Mouse (Mus musculus) retina, embryonic 14.5 days (tissue): Measurements from ENCODE around the gene Rtn3.

Experiments used
- DNase-seq: peaks from one replicate; pipeline ENCODE4 v3.0.0-alpha.2; 2015; ENCODE audit warnings: low spot score

The Rtn3 gene

DNA sequence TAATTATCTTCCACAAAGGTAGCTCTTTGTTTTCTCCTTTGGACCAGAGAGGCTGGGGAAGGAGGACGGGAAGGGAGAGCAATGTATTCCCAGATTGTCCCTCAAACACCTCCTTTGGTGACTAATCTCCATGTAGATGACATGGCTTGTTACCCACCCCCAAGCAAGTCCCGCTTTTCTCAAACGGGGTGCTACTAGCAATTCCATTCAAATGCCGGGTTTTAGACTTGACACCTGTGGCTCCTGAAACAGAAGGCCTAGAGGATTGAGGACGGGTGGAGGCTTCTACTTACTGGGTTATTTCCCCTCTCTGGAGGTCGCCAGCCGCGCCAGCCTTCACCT, 101.2 kb downstream of the Rtn3 start:
- DNase-seq, result no peak

DNA sequence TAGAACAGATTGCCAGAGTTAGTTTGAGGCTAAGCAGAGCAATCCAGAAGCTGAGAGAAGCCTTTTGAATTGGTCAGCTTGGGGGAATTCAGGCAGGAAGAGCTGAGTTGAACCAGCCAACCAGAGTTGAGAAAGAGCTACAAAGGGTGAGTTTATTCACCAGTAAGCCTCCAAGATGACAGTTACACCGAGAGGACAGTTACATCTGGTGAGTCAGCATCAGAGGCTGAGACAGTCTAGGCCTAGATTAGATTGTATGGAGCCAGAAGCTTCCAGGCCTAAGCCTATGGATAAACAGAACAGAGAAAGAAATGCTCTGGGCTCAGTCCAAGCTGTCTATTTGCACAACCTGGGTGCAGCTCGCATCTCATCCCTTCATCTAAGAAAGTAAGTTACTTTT, 105.4 kb downstream of the Rtn3 start:
- no peak for DNase-seq
